Mouse (Mus musculus): ENCODE data around the gene Lin28a. TPM values are rescaled to one million over a fixed set of nuclear protein-coding genes. Genes with fewer than 3 reads are reported as not detected.

The Lin28a gene
- 1.3 TPM for polyA plus RNA-seq (2014; fragmentation: Illumina TruSeq; extraction: RNeasy Lipid Tissue Mini Kit (QIAGEN cat#74804))

GRCm38 (mm10) chr4:134018779-134019145 lies at the start of gene Lin28a:
TSS of gene Lin28a (minus strand) at chr4:134018841.

GRCm38 (mm10) chr4:134060135-134060865 lies 41.7 kb upstream of the Lin28a start, which contains the start of gene Crybg2:
TSS of gene Crybg2 (plus strand) at chr4:134060815.

GRCm38 (mm10) chr4:134053538-134053937 lies 34.9 kb upstream of the Lin28a start, which contains the start of gene Zfp683:
TSS of gene Zfp683 (plus strand) at chr4:134053838.

GRCm38 (mm10) chr4:134000466-134001438 lies 17.9 kb downstream of the Lin28a start, which contains the start of gene Dhdds:
TSS of gene Dhdds (minus strand) at chr4:134000918.

GRCm38 (mm10) chr4:133968150-133968921 lies 50.3 kb downstream of the Lin28a start, which contains the start of gene Hmgn2:
TSS of gene Hmgn2 (minus strand) at chr4:133968650.

Other genes starting within 250 kb of the Lin28a start
- 0.63 TPM for gene Rps6ka1, start 131.0 kb downstream of the Lin28a start, polyA plus RNA-seq (2014; fragmentation: Illumina TruSeq; extraction: RNeasy Lipid Tissue Mini Kit (QIAGEN cat#74804))
- 1,094 TPM for gene Hmgn2, start 50.2 kb downstream of the Lin28a start, polyA plus RNA-seq (2014; fragmentation: Illumina TruSeq; extraction: RNeasy Lipid Tissue Mini Kit (QIAGEN cat#74804))
- 20.6 TPM for gene Dhdds, start 17.9 kb downstream of the Lin28a start, polyA plus RNA-seq (2014; fragmentation: Illumina TruSeq; extraction: RNeasy Lipid Tissue Mini Kit (QIAGEN cat#74804))
- gene Zfp683, start 35.0 kb upstream of the Lin28a start, polyA plus RNA-seq (2014; fragmentation: Illumina TruSeq; extraction: RNeasy Lipid Tissue Mini Kit (QIAGEN cat#74804)), result not detected
- gene Crybg2, start 42.0 kb upstream of the Lin28a start, polyA plus RNA-seq (2014; fragmentation: Illumina TruSeq; extraction: RNeasy Lipid Tissue Mini Kit (QIAGEN cat#74804)), result not detected
- 44.5 TPM for gene Cd52, start 76.2 kb upstream of the Lin28a start, polyA plus RNA-seq (2014; fragmentation: Illumina TruSeq; extraction: RNeasy Lipid Tissue Mini Kit (QIAGEN cat#74804))
- not detected for gene Ubxn11, start 83.7 kb upstream of the Lin28a start, polyA plus RNA-seq (2014; fragmentation: Illumina TruSeq; extraction: RNeasy Lipid Tissue Mini Kit (QIAGEN cat#74804))
- not detected for gene Sh3bgrl3, start 109.9 kb upstream of the Lin28a start, polyA plus RNA-seq (2014; fragmentation: Illumina TruSeq; extraction: RNeasy Lipid Tissue Mini Kit (QIAGEN cat#74804))
- 6.6 TPM for gene Cep85, start 168.3 kb upstream of the Lin28a start, polyA plus RNA-seq (2014; fragmentation: Illumina TruSeq; extraction: RNeasy Lipid Tissue Mini Kit (QIAGEN cat#74804))
- not detected for gene Gm7534, start 184.2 kb upstream of the Lin28a start, polyA plus RNA-seq (2014; fragmentation: Illumina TruSeq; extraction: RNeasy Lipid Tissue Mini Kit (QIAGEN cat#74804))
- gene Catsper4, start 208.5 kb upstream of the Lin28a start, polyA plus RNA-seq (2014; fragmentation: Illumina TruSeq; extraction: RNeasy Lipid Tissue Mini Kit (QIAGEN cat#74804)), result not detected
- gene Cnksr1, start 219.6 kb upstream of the Lin28a start, polyA plus RNA-seq (2014; fragmentation: Illumina TruSeq; extraction: RNeasy Lipid Tissue Mini Kit (QIAGEN cat#74804)), result not detected
- not detected for gene E130218I03Rik, start 224.8 kb upstream of the Lin28a start, polyA plus RNA-seq (2014; fragmentation: Illumina TruSeq; extraction: RNeasy Lipid Tissue Mini Kit (QIAGEN cat#74804))
- 0.46 TPM for gene Zfp593, start 226.8 kb upstream of the Lin28a start, polyA plus RNA-seq (2014; fragmentation: Illumina TruSeq; extraction: RNeasy Lipid Tissue Mini Kit (QIAGEN cat#74804))
- gene Gm30191, start 228.1 kb upstream of the Lin28a start, polyA plus RNA-seq (2014; fragmentation: Illumina TruSeq; extraction: RNeasy Lipid Tissue Mini Kit (QIAGEN cat#74804)), result not detected
- gene Grrp1, start 235.3 kb upstream of the Lin28a start, polyA plus RNA-seq (2014; fragmentation: Illumina TruSeq; extraction: RNeasy Lipid Tissue Mini Kit (QIAGEN cat#74804)), result not detected

Measured in ovary, adult 10 weeks (tissue).